Mouse (Mus musculus) liver, adult 2 months (tissue): ENCODE data around the gene Gm20388. TPM values are rescaled to one million over a fixed set of nuclear protein-coding genes. Genes with fewer than 3 reads are reported as not detected.

Source experiments
- DNase-seq: peaks from one replicate; pipeline ENCODE4 v3.0.0-alpha.2; 2011; ENCODE audit warnings: low read depth, low spot score; ENCODE audit errors: extremely low read depth
- H3K27ac ChIP-seq: fragments of 200-500 bp; replicated peaks from 2 replicates; pipeline ENCODE4 v1.5.1; 2012; ENCODE audit warnings: low read depth, mild to moderate bottlenecking, control low read depth, inconsistent platforms, low read length; ENCODE audit not compliant: insufficient read depth
- H3K27me3 ChIP-seq: fragments of 200-500 bp; 2 replicates; pipeline ENCODE4 v1.6.1; 2012; ENCODE audit warnings: mild to moderate bottlenecking, moderate library complexity, low read length, inconsistent platforms; ENCODE audit not compliant: control insufficient read depth, insufficient read depth
- H3K36me3 ChIP-seq: fragments of 200-500 bp; 2 replicates; pipeline ENCODE4 v1.6.1; 2012; ENCODE audit warnings: low read length, inconsistent platforms; ENCODE audit not compliant: control insufficient read depth, insufficient read depth
- H3K4me1 ChIP-seq: fragments of 200-500 bp; 2 replicates; pipeline ENCODE4 v1.6.1; 2011; ENCODE audit warnings: low read length; ENCODE audit not compliant: control insufficient read depth, insufficient read depth
- H3K4me3 ChIP-seq: fragments of 200-500 bp; 2 replicates; pipeline ENCODE4 v1.5.1; 2011; ENCODE audit warnings: low read depth, mild to moderate bottlenecking, control low read depth, low read length, moderate library complexity; ENCODE audit not compliant: insufficient read depth
- H3K79me2 ChIP-seq: fragments of 200-500 bp; 2 replicates; pipeline ENCODE4 v1.6.1; 2012; ENCODE audit warnings: inconsistent platforms, mild to moderate bottlenecking, low read length, moderate library complexity; ENCODE audit not compliant: control insufficient read depth, insufficient read depth
- H3K9ac ChIP-seq: fragments of 200-500 bp; 2 replicates; pipeline ENCODE4 v1.6.1; 2012; ENCODE audit warnings: low read depth, mild to moderate bottlenecking, control low read depth, inconsistent platforms, low read length
- CTCF ChIP-seq: fragments of 200-500 bp; IDR thresholded peaks from 2 replicates; pipeline ENCODE4 v1.5.1; 2011; ENCODE audit warnings: low read depth, low read length, control low read depth
- POLR2A ChIP-seq: fragments of 200-500 bp; IDR thresholded peaks from 2 replicates; pipeline ENCODE4 v1.6.1; 2011; ENCODE audit warnings: low read length, control low read depth; ENCODE audit not compliant: insufficient read depth; ENCODE audit errors: extremely low read depth
- WGBS: fragments of 180-500 bp; shearing (Covaris S2); methylation state at CpG from one replicate; pipeline ENCODE4 v1.1.7; 2018; 5-methylcytosine and 5-hydroxymethylcytosine counted together
- polyA plus RNA-seq: library from polyadenylated mRNA; depleted of rRNA; stranded (reverse); fragments of >200 nt; gene quantifications from 2 replicates; pipeline ENCODE4 v1.2.3, GENCODE M21; 2012
- total RNA-seq: library from RNA; depleted of rRNA; stranded (reverse); fragments of >200 nt; gene quantifications from 2 replicates; pipeline ENCODE4 v1.2.3, GENCODE M21; 2014

Gm20388 gene
- total and polyA plus RNA-seq, 2 experiments, result 6.4 to 19.9 TPM

GRCm38 (mm10) chr8:121213651-121214050 is 1303.0 kb downstream of the Gm20388 start:
- WGBS, result 53% methylated on average over 10 of the region's 10 CpGs

GRCm38 (mm10) chr8:121214975-121215374 is 1304.3 kb downstream of the Gm20388 start:
- no peaks in the 10 kb centered on the region for H3K79me2 ChIP-seq
- H3K27ac ChIP-seq, result no peak overlapping the region
- H3K36me3 ChIP-seq, result no peaks in the 10 kb centered on the region
- peak; percentile 7 for DNase-seq
- WGBS, result 80% methylated on average over 10 of the region's 10 CpGs
- TF ChIP-seq CTCF, result peak; percentile 61
- TF ChIP-seq POLR2A, result no peak
- H3K27me3 ChIP-seq, result no peaks in the 10 kb centered on the region
- H3K4me3 ChIP-seq, result no peak overlapping the region
- no peaks in the 10 kb centered on the region for H3K4me1 ChIP-seq
- no peak overlapping the region for H3K9ac ChIP-seq

More at GRCm38 (mm10) chr8:121213651-121214050, 1303.0 kb downstream of the Gm20388 start:
- Histone ChIP-seq H3K9ac (no peak overlapping the region), H3K4me1 (no peaks in the 10 kb centered on the region), H3K79me2 (no peaks in the 10 kb centered on the region), H3K27me3 (no peaks in the 10 kb centered on the region), H3K27ac (no peak overlapping the region), H3K4me3 (no peak overlapping the region), H3K36me3 (no peaks in the 10 kb centered on the region)
- no peak for DNase-seq
- TF ChIP-seq CTCF (no peak), POLR2A (no peak)

GRCm38 (mm10) chr8:121216441-121216949 is 1305.9 kb downstream of the Gm20388 start:
- no peaks in the 10 kb centered on the region for H3K4me1 ChIP-seq
- no peaks in the 10 kb centered on the region for H3K79me2 ChIP-seq
- WGBS, result 84% methylated on average over 10 of the region's 10 CpGs
- H3K4me3 ChIP-seq, result no peak overlapping the region
- H3K9ac ChIP-seq, result no peak overlapping the region
- H3K36me3 ChIP-seq, result no peaks in the 10 kb centered on the region
- no peak for DNase-seq
- H3K27me3 ChIP-seq, result no peaks in the 10 kb centered on the region
- no peak overlapping the region for H3K27ac ChIP-seq
- TF ChIP-seq CTCF, result no peak
- no peak for TF ChIP-seq POLR2A

- TF ChIP-seq CTCF (peak; percentile 74), POLR2A (no peak)
These were observed 1307.8 kb downstream of the Gm20388 start for GRCm38 (mm10) chr8:121218486-121218885.

GRCm38 (mm10) chr8:121220103-121220899 is 1309.7 kb downstream of the Gm20388 start:
- WGBS, result 50% methylated on average over 33 of the region's 33 CpGs
- H3K27me3 ChIP-seq, result no peaks in the 10 kb centered on the region

More at GRCm38 (mm10) chr8:121218486-121218885, 1307.8 kb downstream of the Gm20388 start:
- 86% methylated on average over 3 of the region's 3 CpGs for WGBS
- Histone ChIP-seq H3K27ac (no peak overlapping the region), H3K27me3 (no peaks in the 10 kb centered on the region), H3K4me3 (no peak overlapping the region), H3K36me3 (no peaks in the 10 kb centered on the region), H3K9ac (no peak overlapping the region), H3K4me1 (no peaks in the 10 kb centered on the region), H3K79me2 (no peaks in the 10 kb centered on the region)
- no peak for DNase-seq

GRCm38 (mm10) chr8:121224709-121225108 is 1314.1 kb downstream of the Gm20388 start:
- Histone ChIP-seq H3K79me2 (no peaks in the 10 kb centered on the region), H3K9ac (no peak overlapping the region), H3K36me3 (no peaks in the 10 kb centered on the region), H3K4me1 (no peaks in the 10 kb centered on the region), H3K27ac (no peak overlapping the region), H3K27me3 (no peaks in the 10 kb centered on the region), H3K4me3 (no peak overlapping the region)
- DNase-seq, result no peak
- TF ChIP-seq POLR2A (no peak), CTCF (no peak)
- WGBS, result 57% methylated on average over 8 of the region's 8 CpGs

More at GRCm38 (mm10) chr8:121220103-121220899, 1309.7 kb downstream of the Gm20388 start:
- DNase-seq, result no peak
- Histone ChIP-seq H3K4me3 (no peak overlapping the region), H3K4me1 (no peaks in the 10 kb centered on the region), H3K27ac (no peak overlapping the region), H3K79me2 (no peaks in the 10 kb centered on the region), H3K9ac (no peak overlapping the region), H3K36me3 (no peaks in the 10 kb centered on the region)
- TF ChIP-seq CTCF (no peak), POLR2A (no peak)
